Mouse (Mus musculus): ENCODE measurements at regions not wholly inside any gene's neighbourhood (a gene's known extent, or its start where the extent isn't known, plus 50 kb on each side); places are given as distances from the start of the nearest gene placed in this dataset.

- TF ChIP-seq CTCF (IDR thresholded peaks at IDR 0.05; ENCODE audit: low read depth, low read length) (no peak), POLR2A (IDR thresholded peaks at IDR 0.05; ENCODE audit: borderline replicate concordance, low read depth, low read length) (no peak)
Observed at GRCm38 (mm10) chr1:77592248-77592647, 77.4 kb upstream of the Epha4 start.

Measured in bone marrow macrophage, adult 2 months (primary cell).